Mouse (Mus musculus) lung, adult 2 months (tissue): ENCODE data around the gene Lrrc49.

Source experiments
- CTCF ChIP-seq: fragments of 200-500 bp; IDR thresholded peaks from 2 replicates; pipeline ENCODE4 v1.5.1; 2011; ENCODE audit warnings: mild to moderate bottlenecking, low read length, control low read depth; ENCODE audit not compliant: insufficient read depth
- POLR2A ChIP-seq: fragments of 200-500 bp; IDR thresholded peaks from 2 replicates; pipeline ENCODE4 v1.6.1; 2011; ENCODE audit warnings: low read depth, mild to moderate bottlenecking, control low read depth, low read length, borderline replicate concordance; ENCODE audit errors: extremely low read depth

DNA sequence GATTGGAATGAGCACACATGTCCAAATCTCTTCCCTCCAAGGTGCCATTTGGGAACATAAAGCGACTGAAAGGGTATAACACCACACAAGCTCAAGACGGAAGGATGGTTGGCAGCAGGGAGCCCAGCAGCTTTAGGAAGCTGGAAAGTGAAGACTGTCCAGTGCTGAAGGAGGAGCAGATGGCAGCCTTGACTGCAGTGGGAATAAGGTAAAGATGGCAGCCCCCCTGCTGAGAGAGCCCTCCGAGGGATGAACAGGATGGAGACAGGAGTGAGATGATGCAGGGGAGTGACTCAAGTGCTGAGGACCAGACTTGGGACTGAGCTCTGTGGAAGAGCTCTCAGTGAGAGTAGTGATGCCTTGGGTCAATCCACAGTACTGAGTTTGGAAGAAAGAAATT, 79.9 kb downstream of the Lrrc49 start:
- TF ChIP-seq POLR2A (no peak), CTCF (no peak)
